Comparison of ENCODE assay signal across 8 mouse cellular contexts in genomic region chr11:23498609-23499008, GRCm38 (mm10). TPM values are rescaled to one million over a fixed set of nuclear protein-coding genes. Genes with fewer than 3 reads are reported as not detected.
DNase-seq lines count a peak whose midpoint lies in the region; ATAC-seq and TF ChIP-seq lines count a peak whose summit lies in the region.

No protein-coding gene starts in this region.

- 52% methylated on average over 5 of the region's 5 CpGs for WGBS in heart, embryonic 16.5 days
- WGBS in embryonic facial prominence, embryonic 10.5 days = 68% methylated on average over 5 of the region's 5 CpGs
- 45% methylated on average over 5 of the region's 5 CpGs for WGBS in intestine, embryonic 16.5 days
- WGBS in midbrain, postnatal 0 days = 32% methylated on average over 5 of the region's 5 CpGs

- peak overlapping the region; percentile 73 for H3K9ac ChIP-seq in heart, embryonic 16.5 days (ENCODE audit: low read length)
- H3K9ac ChIP-seq in intestine, embryonic 16.5 days (ENCODE audit: low read depth, low read length) = peak overlapping the region; percentile 66
- peak overlapping the region; percentile 85 for H3K9ac ChIP-seq in midbrain, postnatal 0 days (replicated peaks; ENCODE audit: low read length, poor library complexity, severe bottlenecking)

- H3K27ac ChIP-seq in heart, embryonic 16.5 days (ENCODE audit: low read length) = peak overlapping the region; percentile 80
- peak overlapping the region; percentile 99 for H3K27ac ChIP-seq in embryonic facial prominence, embryonic 10.5 days (replicated peaks)
- no peak overlapping the region for H3K27ac ChIP-seq in intestine, embryonic 16.5 days (ENCODE audit: low read length)
- H3K27ac ChIP-seq in midbrain, postnatal 0 days (ENCODE audit: low read depth, low read length) = peak overlapping the region; percentile 91

- TF ChIP-seq CTCF in midbrain, postnatal 0 days (IDR thresholded peaks at IDR 0.05) = no peak

- H3K27me3 ChIP-seq in heart, embryonic 16.5 days (ENCODE audit: control insufficient read depth, insufficient read depth, low read length) = no peaks in the 10 kb centered on the region
- H3K27me3 ChIP-seq in embryonic facial prominence, embryonic 10.5 days (replicated peaks; ENCODE audit: low read depth, poor library complexity, severe bottlenecking) = no peaks in the 10 kb centered on the region
- no peaks in the 10 kb centered on the region for H3K27me3 ChIP-seq in intestine, embryonic 16.5 days (replicated peaks; ENCODE audit: control insufficient read depth, insufficient read depth, low read length)
- H3K27me3 ChIP-seq in midbrain, postnatal 0 days (ENCODE audit: insufficient read depth, low read length) = no peaks in the 10 kb centered on the region

- intact Hi-C loops in heart, postnatal 14 days (cut with DNase I) = loop anchor here (10.0 kb wide), 1 partner anchor 514 kb away; the partner anchor contains the start of genes Commd1 and Gm28048

- no peaks in the 10 kb centered on the region for H3K9me3 ChIP-seq in heart, embryonic 16.5 days (replicated peaks; ENCODE audit: control insufficient read depth, low read length)
- H3K9me3 ChIP-seq in embryonic facial prominence, embryonic 10.5 days = no peaks in the 10 kb centered on the region
- H3K9me3 ChIP-seq in intestine, embryonic 16.5 days (ENCODE audit: control insufficient read depth, low read length) = no peaks in the 10 kb centered on the region
- H3K9me3 ChIP-seq in midbrain, postnatal 0 days (ENCODE audit: low read length) = no peaks in the 10 kb centered on the region

- peaks cover 10% of the 10 kb centered on the region for H3K36me3 ChIP-seq in heart, embryonic 16.5 days (ENCODE audit: control insufficient read depth, insufficient read depth)
- peaks cover 29% of the 10 kb centered on the region for H3K36me3 ChIP-seq in embryonic facial prominence, embryonic 10.5 days (replicated peaks)
- H3K36me3 ChIP-seq in intestine, embryonic 16.5 days (ENCODE audit: control insufficient read depth, insufficient read depth, low read length) = no peaks in the 10 kb centered on the region
- H3K36me3 ChIP-seq in midbrain, postnatal 0 days (ENCODE audit: insufficient read depth, low read length) = peaks cover 6% of the 10 kb centered on the region; the same call in 1 of the 2 replicates

- DNase-seq in heart, postnatal 14 days = no peak
- peak; percentile 17 for DNase-seq in embryonic facial prominence, embryonic 10.5 days (ENCODE audit: low spot score)
- DNase-seq in midbrain, postnatal 0 days (ENCODE audit: low spot score) = no peak
- no peak for DNase-seq in T-cell, adult 2 months (ENCODE audit: low spot score)
- no peak for DNase-seq in right cerebral cortex, adult 18-20 months
- DNase-seq in layer of hippocampus, adult 9-11 months = no peak

- no peak for ATAC-seq in heart, embryonic 16.5 days (replicated peaks; ENCODE audit: extremely low read depth, insufficient read depth, low FRiP score)
- no peak for ATAC-seq in intestine, embryonic 16.5 days
- no peak for ATAC-seq in midbrain, postnatal 0 days (ENCODE audit: low FRiP score)

- H3K4me1 ChIP-seq in heart, embryonic 16.5 days (ENCODE audit: control insufficient read depth, insufficient read depth, low read length) = peaks cover 18% of the 10 kb centered on the region
- peaks cover 35% of the 10 kb centered on the region for H3K4me1 ChIP-seq in embryonic facial prominence, embryonic 10.5 days
- H3K4me1 ChIP-seq in intestine, embryonic 16.5 days (ENCODE audit: control insufficient read depth, insufficient read depth, low read length) = peaks cover 15% of the 10 kb centered on the region
- peaks cover 15% of the 10 kb centered on the region for H3K4me1 ChIP-seq in midbrain, postnatal 0 days (ENCODE audit: insufficient read depth, low read length)

- peak overlapping the region; percentile 77 for H3K4me2 ChIP-seq in heart, embryonic 16.5 days (ENCODE audit: low read depth, low read length)
- peak overlapping the region; percentile 80 for H3K4me2 ChIP-seq in intestine, embryonic 16.5 days (ENCODE audit: low read depth, low read length)
- H3K4me2 ChIP-seq in midbrain, postnatal 0 days (ENCODE audit: low read depth, low read length, poor library complexity, severe bottlenecking) = peak overlapping the region; percentile 55

- H3K4me3 ChIP-seq in heart, embryonic 16.5 days (ENCODE audit: low read length) = peak overlapping the region; percentile 63
- peak overlapping the region; percentile 87 for H3K4me3 ChIP-seq in embryonic facial prominence, embryonic 10.5 days
- H3K4me3 ChIP-seq in intestine, embryonic 16.5 days (ENCODE audit: low read length) = peak overlapping the region; percentile 61
- H3K4me3 ChIP-seq in midbrain, postnatal 0 days (ENCODE audit: low read depth, low read length) = peak overlapping the region; percentile 77

RNA-seq across cellular contexts. Expression of gene Ahsa2, which starts 0.8 kb away (rescaled TPM):
- polyA plus RNA-seq in heart, embryonic 16.5 days (2015; fragmentation: Nextera tagmentation; extraction: Ambion mirVana) = 60.6 and 60.8 TPM in 2 replicates
- 10 to 100 TPM; 43.8 to 54.1 TPM for total RNA-seq in heart, postnatal 14 days (2021)
- 138 and 147 TPM in 2 replicates for polyA plus RNA-seq in embryonic facial prominence, embryonic 10.5 days (2016; fragmentation: Nextera tagmentation; extraction: Ambion mirVana)
- polyA plus RNA-seq in intestine, embryonic 16.5 days (2015; fragmentation: Nextera tagmentation; extraction: Ambion mirVana) = 53.1 and 54.4 TPM in 2 replicates
- 21.5 and 32.7 TPM in 2 replicates for total RNA-seq in midbrain, postnatal 0 days (2014; rRNA removed)
- 43.9 and 45.3 TPM in 2 replicates for polyA plus RNA-seq in midbrain, postnatal 0 days (2015; fragmentation: Nextera tagmentation; extraction: Ambion mirVana)

RNA-seq across cellular contexts. Expression of gene 1700093K21Rik, which starts 22.3 kb away (rescaled TPM):
- not detected in 2 replicates for polyA plus RNA-seq in heart, embryonic 16.5 days (2015; fragmentation: Nextera tagmentation; extraction: Ambion mirVana)
- not detected for total RNA-seq in heart, postnatal 14 days (2021)
- polyA plus RNA-seq in embryonic facial prominence, embryonic 10.5 days (2016; fragmentation: Nextera tagmentation; extraction: Ambion mirVana) = 0.19 TPM in 1 of 2 replicates, not detected in the other
- polyA plus RNA-seq in intestine, embryonic 16.5 days (2015; fragmentation: Nextera tagmentation; extraction: Ambion mirVana) = not detected in 2 replicates
- 0.52 TPM in 1 of 2 replicates, not detected in the other for total RNA-seq in midbrain, postnatal 0 days (2014; rRNA removed)
- polyA plus RNA-seq in midbrain, postnatal 0 days (2015; fragmentation: Nextera tagmentation; extraction: Ambion mirVana) = 0.20 TPM in 1 of 2 replicates, not detected in the other
